Mouse (Mus musculus) thymus, adult 18-20 months (tissue): Measurements from ENCODE around the gene Pdia4.
A peak's percentile ranks its signal among the peaks of the same experiment; 100 is the strongest.
"Not testable (repeated sequence)": the region's sequence is repeated elsewhere in the genome, so short reads cannot be mapped to it uniquely, and the experiment has no call there.

Experiments used
- DNase-seq, 2 experiments: peaks; one replicate each; pipeline ENCODE4 v3.0.0; 2022; ENCODE audit warnings: mixed read lengths in 2 of 2

Gene Pdia4

GRCm38 (mm10) chr6:47757429-47757828 is 55.8 kb downstream of the Pdia4 start:
- DNase-seq, result not testable (repeated sequence)

GRCm38 (mm10) chr6:47753144-47753543 is 60.1 kb downstream of the Pdia4 start:
- not testable (repeated sequence) for DNase-seq

GRCm38 (mm10) chr6:47748306-47748705 is 64.9 kb downstream of the Pdia4 start:
- peak; percentile 85 to 92 for DNase-seq

- DNase-seq, result not testable (repeated sequence)
These were observed 65.3 kb downstream of the Pdia4 start for GRCm38 (mm10) chr6:47747886-47748285.
